Mouse (Mus musculus) hindbrain, embryonic 16.5 days (tissue): ENCODE data around the gene Git2. TPM values are rescaled to one million over a fixed set of nuclear protein-coding genes. Genes with fewer than 3 reads are reported as not detected.

Experiments used
- ATAC-seq: fragments of 200-750 bp; cut with Nextera tagmentation; 2 replicates; pipeline ENCODE4 v1.8.0; 2017; ENCODE audit warnings: moderate TSS enrichment, moderate library complexity
- H3K27ac ChIP-seq: fragments of 300-500 bp; sonication (generic); 2 replicates; pipeline ENCODE4 v1.5.1; 2014; ENCODE audit warnings: low read depth, mild to moderate bottlenecking, control low read depth, low read length, moderate library complexity
- H3K27me3 ChIP-seq: fragments of 300-500 bp; sonication (generic); replicated peaks from 2 replicates; pipeline ENCODE4 v1.6.1; 2014; ENCODE audit warnings: low read length; ENCODE audit not compliant: control insufficient read depth, insufficient read depth
- H3K36me3 ChIP-seq: fragments of 300-500 bp; sonication (generic); 2 replicates; pipeline ENCODE4 v1.6.1; 2014; ENCODE audit warnings: mild to moderate bottlenecking, low read length, moderate library complexity, mixed read lengths; ENCODE audit not compliant: control insufficient read depth, insufficient read depth
- H3K4me1 ChIP-seq: fragments of 300-500 bp; sonication (generic); 2 replicates; pipeline ENCODE4 v1.6.1; 2014; ENCODE audit warnings: low read depth, low read length; ENCODE audit not compliant: control insufficient read depth, insufficient read depth
- H3K4me2 ChIP-seq: fragments of 300-500 bp; sonication (generic); 2 replicates; pipeline ENCODE4 v1.6.1; 2014; ENCODE audit warnings: mild to moderate bottlenecking, low read length, control low read depth, moderate library complexity
- H3K4me3 ChIP-seq: fragments of 300-500 bp; sonication (generic); 2 replicates; pipeline ENCODE4 v1.5.1; 2014; ENCODE audit warnings: mild to moderate bottlenecking, low read length, control low read depth, moderate library complexity
- H3K9ac ChIP-seq: fragments of 300-500 bp; sonication (generic); 2 replicates; pipeline ENCODE4 v1.6.1; 2014; ENCODE audit warnings: low read depth, mild to moderate bottlenecking, control low read depth, low read length, moderate library complexity
- H3K9me3 ChIP-seq: fragments of 300-500 bp; sonication (generic); 2 replicates; pipeline ENCODE4 v1.6.1; 2014; ENCODE audit warnings: mild to moderate bottlenecking, low read length, moderate library complexity; ENCODE audit not compliant: control insufficient read depth
- WGBS: fragments of 180-500 bp; shearing (Covaris S2); extraction: QIAGEN DNeasy Blood & Tissue Kit; methylation state at CpG from one replicate; pipeline ENCODE4 v1.1.7; 2014; 5-methylcytosine and 5-hydroxymethylcytosine counted together
- polyA plus RNA-seq: library from polyadenylated mRNA; unstranded; fragments of >200 nt; fragmentation: Nextera tagmentation; extraction: Ambion mirVana; gene quantifications from 2 replicates; pipeline ENCODE4 v1.2.1, GENCODE M21; 2015

Git2 gene
- polyA plus RNA-seq, 1 experiment from 2014 or later: 40.6 TPM

DNA sequence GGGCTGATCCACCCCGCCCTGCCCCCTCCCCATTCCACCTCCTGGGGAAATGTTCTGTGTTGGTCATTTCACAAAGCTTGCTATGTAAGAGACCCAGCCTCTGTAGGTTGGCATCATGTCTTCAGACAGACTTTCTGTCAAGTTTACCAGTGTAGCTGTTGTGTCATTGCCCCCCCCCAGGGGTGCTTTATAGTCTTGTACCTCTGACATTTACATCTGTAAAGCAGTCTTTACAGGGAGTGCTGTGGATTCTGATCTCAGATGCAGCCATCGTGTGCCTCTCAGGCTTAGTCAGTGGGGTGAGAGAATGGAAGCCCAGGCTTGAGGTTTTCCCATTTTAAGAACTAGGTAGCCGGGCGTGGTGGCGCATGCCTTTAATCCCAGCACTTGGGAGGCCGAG lies 26.5 kb upstream of the Git2 start:
- Histone ChIP-seq H3K36me3 (peaks cover 64% of the 10 kb centered on the region), H3K9me3 (no peaks in the 10 kb centered on the region), H3K27ac (no peak overlapping the region), H3K9ac (no peak overlapping the region), H3K4me1 (no peaks in the 10 kb centered on the region), H3K27me3 (no peaks in the 10 kb centered on the region), H3K4me3 (no peak overlapping the region), H3K4me2 (no peak overlapping the region)
- ATAC-seq: no peak
- 78% methylated on average over 6 of the region's 6 CpGs for WGBS

DNA sequence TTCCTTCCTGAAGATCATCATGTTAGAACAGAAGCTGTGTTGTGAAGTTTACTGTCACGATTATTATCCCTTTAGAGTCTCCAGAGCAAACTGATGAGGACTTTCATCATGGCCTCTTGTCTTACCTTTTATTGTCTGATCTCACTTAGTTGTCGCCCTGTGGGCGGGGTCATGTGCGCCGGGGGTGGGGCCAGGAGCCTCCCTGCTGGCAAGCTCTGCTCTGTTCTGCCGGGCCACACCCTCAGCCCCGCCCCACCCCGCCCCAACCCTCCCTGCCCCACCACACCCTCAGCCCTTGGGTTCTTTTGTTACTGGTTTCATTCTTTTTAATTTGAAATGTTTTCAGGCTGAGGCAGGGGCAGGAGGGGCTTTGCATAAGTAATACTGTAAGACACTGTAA lies 25.7 kb upstream of the Git2 start:
- no peaks in the 10 kb centered on the region for H3K9me3 ChIP-seq
- 20% methylated on average over 8 of the region's 8 CpGs for WGBS
- peaks cover 57% of the 10 kb centered on the region for H3K36me3 ChIP-seq
- H3K27me3 ChIP-seq: no peaks in the 10 kb centered on the region
- H3K4me1 ChIP-seq: peaks cover 6% of the 10 kb centered on the region
- H3K27ac ChIP-seq: no peak overlapping the region
- ATAC-seq: no peak
- H3K4me2 ChIP-seq: no peak overlapping the region
- H3K4me3 ChIP-seq: no peak overlapping the region
- no peak overlapping the region for H3K9ac ChIP-seq

DNA sequence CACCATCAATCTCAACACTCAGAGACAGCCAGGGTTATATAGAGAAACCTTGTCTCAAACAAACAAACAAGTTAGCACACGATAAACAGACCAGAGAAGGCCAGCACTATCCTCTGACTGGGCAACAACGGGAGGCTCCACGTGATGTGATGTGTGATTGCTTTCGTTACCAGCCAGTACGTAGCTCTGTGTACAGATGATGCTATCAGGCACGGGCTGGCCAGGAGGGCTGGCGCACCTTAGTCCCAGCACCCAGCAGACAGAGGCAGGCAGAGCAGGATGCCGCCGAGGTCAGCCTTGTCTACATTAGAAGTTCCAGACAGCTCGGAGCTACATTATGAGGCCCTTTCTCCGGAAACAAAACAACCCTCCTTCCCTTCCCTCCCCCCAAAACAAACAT lies 24.5 kb upstream of the Git2 start:
- no peaks in the 10 kb centered on the region for H3K27me3 ChIP-seq
- WGBS: 92% methylated on average over 11 of the region's 11 CpGs
- H3K36me3 ChIP-seq: peaks cover 50% of the 10 kb centered on the region
- H3K4me3 ChIP-seq: no peak overlapping the region
- no peak for ATAC-seq
- no peak overlapping the region for H3K4me2 ChIP-seq
- peaks cover 9% of the 10 kb centered on the region for H3K4me1 ChIP-seq
- H3K9me3 ChIP-seq: no peaks in the 10 kb centered on the region
- no peak overlapping the region for H3K27ac ChIP-seq
- no peak overlapping the region for H3K9ac ChIP-seq

DNA sequence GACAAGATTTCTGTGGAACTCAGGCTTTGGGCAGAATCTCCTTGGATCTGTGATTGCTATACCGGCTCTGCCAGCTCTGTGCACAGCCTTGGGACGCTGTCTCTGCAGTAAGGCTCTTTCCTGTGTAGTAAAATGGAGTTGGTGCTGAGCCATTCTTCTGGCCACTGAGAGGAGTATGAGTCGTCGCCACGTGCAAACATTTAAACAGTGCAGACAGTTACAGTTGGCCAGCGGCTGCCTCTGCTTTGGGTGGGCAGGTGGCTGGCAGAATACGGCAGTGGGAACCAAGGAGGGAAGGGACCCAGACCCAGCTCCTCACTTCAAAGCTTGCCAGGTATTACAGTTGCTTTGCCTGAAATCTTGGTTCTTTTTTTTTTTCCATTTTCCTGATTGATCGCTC lies 21.9 kb upstream of the Git2 start:
- H3K9me3 ChIP-seq: no peaks in the 10 kb centered on the region
- H3K4me3 ChIP-seq: no peak overlapping the region
- no peaks in the 10 kb centered on the region for H3K27me3 ChIP-seq
- no peak overlapping the region for H3K9ac ChIP-seq
- peaks cover 44% of the 10 kb centered on the region for H3K36me3 ChIP-seq
- H3K4me2 ChIP-seq: no peak overlapping the region; the same call in 1 of the 2 replicates
- WGBS: 82% methylated on average over 8 of the region's 8 CpGs
- no peak overlapping the region for H3K27ac ChIP-seq
- H3K4me1 ChIP-seq: peaks cover 12% of the 10 kb centered on the region
- no peak for ATAC-seq

DNA sequence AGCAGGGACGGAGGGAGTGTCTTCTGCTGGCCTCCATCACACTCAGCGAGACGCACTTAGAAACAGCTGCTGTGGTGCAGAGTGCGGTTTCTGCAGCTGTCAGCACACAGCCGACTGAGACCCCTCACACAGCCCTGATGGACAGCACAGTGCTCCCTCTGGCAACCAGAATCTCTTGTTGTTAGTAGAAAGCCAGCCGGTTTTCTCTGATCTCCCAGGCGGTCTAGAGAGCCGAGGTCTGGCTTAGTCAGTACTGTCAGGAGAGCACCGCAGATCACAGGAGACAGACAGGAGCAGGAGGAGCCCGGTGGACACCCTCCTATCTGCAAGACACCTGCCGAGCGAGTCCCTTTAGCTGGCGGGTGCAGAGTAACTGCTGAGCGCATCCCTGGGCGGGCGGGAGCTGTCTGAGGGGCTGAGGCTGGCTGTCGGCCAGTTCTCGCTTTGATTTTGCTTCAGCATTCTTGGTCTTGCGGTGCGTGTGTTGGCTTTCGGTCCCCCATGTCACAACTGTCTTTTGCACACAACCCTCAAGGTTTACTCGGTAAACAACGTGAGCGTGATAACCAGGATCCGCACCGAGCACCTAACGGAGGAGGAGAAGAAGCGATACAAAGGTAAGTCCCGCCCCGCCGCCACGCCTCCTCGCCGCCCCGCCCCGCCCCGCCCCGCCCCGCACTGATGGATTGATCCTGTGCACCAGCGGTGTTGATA lies 21.1 kb upstream of the Git2 start:
- Histone ChIP-seq H3K9me3 (no peaks in the 10 kb centered on the region), H3K4me2 (peak overlapping the region; percentile 56), H3K27me3 (no peaks in the 10 kb centered on the region), H3K4me3 (peak overlapping the region; percentile 21), H3K36me3 (peaks cover 47% of the 10 kb centered on the region), H3K4me1 (peaks cover 12% of the 10 kb centered on the region), H3K9ac (peak overlapping the region; percentile 46), H3K27ac (peak overlapping the region; percentile 64)
- 6% methylated on average over 40 of the region's 40 CpGs for WGBS
- peak; percentile 72 for ATAC-seq

DNA sequence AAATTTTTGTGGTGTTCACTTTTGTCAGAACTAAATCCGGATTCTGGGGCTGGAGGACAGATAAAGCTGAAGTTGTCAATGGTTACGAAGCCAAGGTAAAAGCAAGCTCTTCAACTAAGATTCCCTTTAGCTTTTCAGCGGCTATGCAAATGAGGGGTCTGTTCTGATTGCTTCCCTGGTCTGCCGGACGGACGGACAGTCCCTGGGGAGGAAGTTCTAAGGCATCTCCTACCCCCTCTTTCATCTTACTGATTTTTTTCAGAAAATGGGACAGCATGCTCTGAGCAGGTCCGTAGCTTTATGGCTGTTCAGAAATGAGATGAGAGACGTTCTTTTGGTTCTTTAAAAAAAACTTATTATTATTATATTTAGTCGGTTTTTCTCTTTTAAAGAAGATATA lies 20.3 kb upstream of the Git2 start:
- Histone ChIP-seq H3K9ac (no peak overlapping the region), H3K27ac (no peak overlapping the region), H3K9me3 (no peaks in the 10 kb centered on the region), H3K4me2 (no peak overlapping the region), H3K36me3 (peaks cover 43% of the 10 kb centered on the region), H3K4me1 (peaks cover 12% of the 10 kb centered on the region), H3K27me3 (no peaks in the 10 kb centered on the region), H3K4me3 (no peak overlapping the region)
- no peak for ATAC-seq
- 51% methylated on average over 9 of the region's 9 CpGs for WGBS

DNA sequence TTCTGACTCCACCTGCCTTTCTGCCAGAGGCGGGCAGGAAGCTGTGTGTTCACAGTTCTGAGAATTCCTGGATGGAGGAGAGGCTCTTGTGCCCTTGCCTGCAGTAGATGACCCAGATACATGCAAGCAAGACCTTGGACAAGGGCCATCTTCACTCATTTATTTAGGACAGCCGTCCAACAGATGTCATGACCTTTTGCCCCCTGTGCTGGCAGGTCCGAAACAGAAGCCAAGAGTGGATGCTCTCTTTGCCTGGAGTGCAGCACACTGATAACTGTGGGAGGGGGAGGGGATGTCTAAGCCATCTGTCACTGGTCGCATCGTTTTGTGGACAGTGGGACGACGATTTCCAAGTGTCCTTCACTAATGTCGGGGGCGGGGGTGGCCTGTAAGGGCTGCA lies 19.9 kb upstream of the Git2 start:
- Histone ChIP-seq H3K9ac (no peak overlapping the region), H3K4me2 (no peak overlapping the region), H3K4me3 (no peak overlapping the region), H3K27ac (0 out of 2 replicates have a peak overlapping the region, but pooled peaks have one; percentile 27), H3K27me3 (no peaks in the 10 kb centered on the region), H3K36me3 (peaks cover 39% of the 10 kb centered on the region), H3K4me1 (peaks cover 12% of the 10 kb centered on the region), H3K9me3 (no peaks in the 10 kb centered on the region)
- 33% methylated on average over 9 of the region's 9 CpGs for WGBS
- no peak for ATAC-seq

DNA sequence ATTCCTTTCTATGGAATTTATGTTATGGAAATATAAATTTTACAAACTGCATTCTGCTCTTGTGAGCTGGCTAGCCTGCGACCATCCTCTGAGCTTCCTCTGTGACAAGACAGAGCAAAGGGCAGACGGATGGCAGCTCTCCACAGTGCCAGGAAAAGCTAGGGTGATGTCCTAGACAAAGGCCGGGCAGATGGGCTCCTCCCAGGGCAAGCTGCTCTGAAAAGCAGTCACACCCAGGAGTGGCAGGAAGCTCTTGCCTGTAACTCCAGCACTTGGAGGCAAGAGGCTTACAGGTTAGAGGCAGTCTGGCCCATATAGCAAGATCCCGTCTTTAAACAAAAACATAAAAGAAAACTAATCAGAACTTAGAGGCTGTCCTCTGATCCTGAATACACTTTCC lies 19.3 kb upstream of the Git2 start:
- Histone ChIP-seq H3K27me3 (no peaks in the 10 kb centered on the region), H3K4me2 (no peak overlapping the region), H3K4me3 (no peak overlapping the region), H3K9me3 (no peaks in the 10 kb centered on the region), H3K9ac (no peak overlapping the region), H3K4me1 (peaks cover 12% of the 10 kb centered on the region), H3K27ac (peak overlapping the region; percentile 27; the same call in 1 of the 2 replicates), H3K36me3 (peaks cover 34% of the 10 kb centered on the region)
- no peak for ATAC-seq
- WGBS: 50% methylated on average over 4 of the region's 4 CpGs

DNA sequence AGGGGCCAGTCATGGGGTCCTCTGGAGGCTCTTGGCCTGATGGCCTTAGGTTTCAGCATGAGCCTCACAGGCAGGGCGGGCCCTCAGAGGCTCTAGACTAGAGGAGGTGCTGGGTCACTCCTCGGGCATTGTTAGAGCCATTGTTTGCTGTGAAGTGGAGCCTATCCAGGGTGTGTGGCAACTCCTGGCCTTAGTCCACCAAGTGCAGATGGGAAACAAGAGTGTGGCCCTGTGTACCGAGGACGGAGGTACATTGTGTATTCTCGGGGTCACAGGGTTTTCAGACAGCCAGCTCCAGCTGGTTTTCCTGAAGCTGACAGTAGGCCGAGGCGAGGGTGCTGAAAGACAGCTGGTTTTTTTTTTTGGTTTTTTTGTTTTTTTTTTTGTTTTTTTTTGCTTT lies 18.0 kb upstream of the Git2 start:
- no peak overlapping the region for H3K4me3 ChIP-seq
- WGBS: 60% methylated on average over 7 of the region's 7 CpGs
- H3K9ac ChIP-seq: no peak overlapping the region
- no peak overlapping the region for H3K27ac ChIP-seq
- no peak for ATAC-seq
- H3K4me1 ChIP-seq: peaks cover 12% of the 10 kb centered on the region
- no peaks in the 10 kb centered on the region for H3K27me3 ChIP-seq
- no peaks in the 10 kb centered on the region for H3K9me3 ChIP-seq
- peaks cover 30% of the 10 kb centered on the region for H3K36me3 ChIP-seq
- no peak overlapping the region for H3K4me2 ChIP-seq
